Mouse (Mus musculus): ENCODE data around the gene Hspb9.

Hspb9 gene

DNA sequence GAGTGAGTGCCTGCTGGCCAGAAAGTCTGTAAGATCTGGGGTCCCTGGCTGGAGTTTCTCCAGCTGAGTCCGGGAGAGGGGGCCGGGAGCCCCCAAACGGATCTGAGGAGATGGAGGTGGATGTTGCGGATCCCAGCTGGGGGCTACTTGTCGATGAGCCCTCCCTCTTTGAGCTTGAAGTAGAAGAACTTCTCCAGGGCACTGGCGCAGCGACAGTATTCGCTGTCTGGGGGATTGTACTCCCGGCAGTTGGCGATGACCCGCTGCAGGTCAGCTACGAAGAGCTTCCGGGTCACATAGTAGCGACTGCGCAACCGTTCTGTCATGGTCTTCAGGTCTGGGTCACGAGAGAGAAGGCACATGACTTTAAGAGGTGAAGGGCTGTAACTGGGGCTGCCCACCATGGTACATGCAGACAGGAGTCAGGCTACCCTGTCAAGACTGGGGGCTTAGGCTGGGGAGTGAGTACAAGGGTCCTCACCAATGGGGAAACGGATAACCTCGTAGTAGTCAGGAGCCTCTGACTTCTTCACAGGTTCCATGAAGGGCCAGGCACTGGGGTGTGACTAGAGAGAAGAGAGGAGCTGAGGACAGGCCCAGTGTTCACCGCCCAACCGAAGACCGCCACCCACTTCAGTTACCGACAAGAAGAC lies 8.4 kb upstream of the Hspb9 start:
- DNase-seq (ENCODE audit: extremely low read depth, low read depth, low spot score): no peak

- DNase-seq (ENCODE audit: extremely low read depth, low read depth, low spot score): no peak
Observed at GRCm38 (mm10) chr11:100709201-100709810, 4.3 kb upstream of the Hspb9 start.

GRCm38 (mm10) chr11:100710528-100710927 lies 3.1 kb upstream of the Hspb9 start:
- no peak for DNase-seq (ENCODE audit: extremely low read depth, low read depth, low spot score)

- no peak for DNase-seq (ENCODE audit: extremely low read depth, low read depth, low spot score)
Observed at GRCm38 (mm10) chr11:100710977-100711376, 2.7 kb upstream of the Hspb9 start.

GRCm38 (mm10) chr11:100711783-100712615 lies 1.7 kb upstream of the Hspb9 start, which contains the start of gene Kat2a:
Kat2a (minus strand) TSS chr11:100712465.
- DNase-seq (ENCODE audit: extremely low read depth, low read depth, low spot score): no peak

GRCm38 (mm10) chr11:100713174-100713573 lies 476 bp upstream of the Hspb9 start:
- no peak for DNase-seq (ENCODE audit: extremely low read depth, low read depth, low spot score)

DNA sequence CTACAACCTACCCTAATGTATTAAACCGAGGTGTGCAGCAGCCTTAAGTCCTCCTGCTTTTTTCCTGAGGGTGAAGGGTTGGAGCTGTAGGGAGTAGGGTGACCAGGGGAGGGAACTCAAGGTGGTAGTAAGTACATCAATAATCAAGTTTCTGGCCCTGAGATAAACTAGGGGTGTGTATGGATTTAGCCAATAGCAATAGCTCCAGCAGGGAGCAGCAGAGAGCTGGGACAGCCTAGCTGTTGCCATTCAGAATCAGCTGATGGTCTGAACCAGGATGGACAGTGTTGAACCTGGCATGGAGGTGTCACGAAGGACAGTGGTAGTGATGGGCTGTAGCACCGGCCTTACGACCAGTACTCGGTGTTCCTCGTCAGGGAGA lies 875 bp downstream of the Hspb9 start:
- DNase-seq (ENCODE audit: extremely low read depth, low read depth, low spot score): no peak

DNA sequence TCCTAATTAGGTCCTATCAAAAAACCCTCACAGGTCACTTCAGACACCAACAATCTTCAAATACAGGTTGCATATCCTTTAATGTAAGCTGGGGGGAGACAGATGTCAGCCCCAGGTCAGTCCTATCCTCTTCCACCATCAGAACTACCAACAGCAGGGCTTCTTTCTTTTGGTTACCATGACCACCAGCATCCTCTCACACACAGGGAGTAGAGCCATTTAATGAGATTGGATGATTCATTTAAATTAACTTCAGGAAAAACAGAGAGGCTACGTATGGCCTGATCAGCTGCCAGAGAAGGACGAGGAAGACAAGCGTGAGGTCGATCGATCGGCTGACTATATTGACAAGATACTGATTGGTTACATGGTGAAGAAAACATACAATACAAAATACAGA lies 1.3 kb downstream of the Hspb9 start:
- no peak for DNase-seq (ENCODE audit: extremely low read depth, low read depth, low spot score)

DNA sequence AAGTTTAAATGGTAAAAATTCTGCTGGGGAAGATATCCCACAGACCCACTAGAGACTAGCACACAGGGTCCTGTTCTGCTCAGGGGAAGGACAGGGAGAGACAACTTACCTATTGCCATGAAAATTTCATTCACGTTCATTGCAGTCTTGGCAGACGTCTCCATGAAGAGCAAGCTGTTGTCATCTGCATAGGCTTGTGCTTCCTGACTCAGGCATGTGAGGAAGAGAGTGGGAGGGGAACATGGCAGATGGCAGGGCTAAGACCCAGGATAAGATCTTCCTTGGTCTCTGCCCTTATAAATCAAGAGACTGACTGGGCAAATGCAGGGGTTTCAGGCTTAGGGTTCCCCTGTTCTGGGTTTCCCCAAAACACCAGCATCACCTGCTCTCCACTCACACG lies 3.0 kb downstream of the Hspb9 start:
- DNase-seq (ENCODE audit: extremely low read depth, low read depth, low spot score): no peak

DNA sequence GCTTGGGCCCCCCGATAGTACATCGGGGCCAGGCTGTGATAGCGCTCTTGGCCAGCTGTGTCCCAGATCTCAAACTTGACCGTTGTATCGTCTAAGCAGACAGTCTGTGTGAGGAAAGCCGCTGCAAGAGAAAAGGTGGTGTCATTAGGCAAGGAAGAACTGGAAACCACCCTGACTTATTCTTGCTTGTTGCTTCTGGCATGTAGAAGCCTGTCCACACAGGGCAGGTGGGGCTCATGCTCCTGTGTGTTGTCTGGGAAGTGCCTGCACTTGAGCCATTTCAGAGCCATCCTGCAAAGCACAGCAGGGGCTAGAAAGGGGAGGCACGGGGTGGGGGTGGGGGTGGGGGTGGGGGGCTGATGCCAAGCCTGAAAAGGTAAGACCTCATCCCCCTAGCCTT lies 4.8 kb downstream of the Hspb9 start:
- DNase-seq (ENCODE audit: extremely low read depth, low read depth, low spot score): no peak

DNA sequence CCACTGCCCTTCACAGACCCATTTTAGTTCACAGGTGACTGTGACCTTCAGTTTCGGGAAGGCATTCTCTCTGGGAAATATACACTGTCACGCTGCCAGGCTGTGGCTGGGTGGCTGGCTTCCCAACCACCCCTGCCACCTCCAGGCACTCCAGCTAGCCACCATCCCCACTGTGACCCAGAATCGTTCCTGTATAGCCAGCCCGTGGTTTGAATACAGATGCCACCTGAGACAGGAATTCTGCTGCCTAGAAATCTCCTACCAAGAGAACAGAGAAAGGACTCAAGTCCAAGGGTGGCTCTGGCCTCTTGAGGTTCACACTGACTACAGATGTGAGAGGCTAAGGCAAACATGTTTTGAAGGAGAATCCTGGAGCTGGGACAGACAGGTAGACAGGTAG lies 5.2 kb downstream of the Hspb9 start:
- DNase-seq (ENCODE audit: extremely low read depth, low read depth, low spot score): no peak

- no peak for DNase-seq (ENCODE audit: extremely low read depth, low read depth, low spot score)
Observed at GRCm38 (mm10) chr11:100719312-100719711, 5.7 kb downstream of the Hspb9 start.

DNA sequence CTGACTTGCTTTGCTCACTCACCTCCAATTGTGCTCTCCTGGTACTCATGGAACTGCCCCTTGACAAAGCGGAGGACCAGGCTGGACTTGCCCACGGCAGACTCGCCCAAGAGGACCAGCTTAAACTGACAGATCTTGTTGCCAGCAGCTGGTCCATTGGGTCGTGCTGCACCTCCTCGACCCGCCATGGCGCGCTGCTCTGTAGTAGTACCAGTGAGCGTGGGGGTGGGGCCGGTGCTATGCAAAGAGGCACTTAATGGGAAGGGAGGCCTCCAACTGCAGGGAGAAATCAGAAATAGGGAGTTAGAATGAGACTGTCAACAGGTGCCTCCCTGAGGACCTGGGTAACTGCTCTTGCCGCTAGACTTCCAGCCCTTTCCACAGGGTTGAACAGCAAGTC lies 6.2 kb downstream of the Hspb9 start:
- no peak for DNase-seq (ENCODE audit: extremely low read depth, low read depth, low spot score)

DNA sequence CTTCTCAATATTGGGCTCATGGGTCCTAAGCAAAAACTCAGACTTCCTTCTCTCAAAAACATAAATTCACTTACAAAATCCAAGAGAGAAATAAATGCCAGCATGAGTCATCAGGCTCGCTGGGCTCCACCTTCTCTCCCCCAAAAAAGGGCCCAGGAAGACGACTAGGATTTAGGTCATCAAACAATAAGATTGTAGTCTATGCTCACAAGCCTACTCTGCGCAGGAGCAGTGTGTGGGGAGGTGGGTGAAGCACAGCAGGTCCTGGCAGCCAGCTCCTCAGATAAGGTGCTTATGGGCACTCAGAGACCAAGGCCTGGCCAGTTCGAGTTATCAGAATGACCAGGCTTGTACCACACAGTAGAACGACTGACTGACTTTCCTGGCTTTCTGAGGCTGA lies 6.7 kb downstream of the Hspb9 start:
- DNase-seq (ENCODE audit: extremely low read depth, low read depth, low spot score): no peak

GRCm38 (mm10) chr11:100721254-100721653 lies 7.6 kb downstream of the Hspb9 start:
- no peak for DNase-seq (ENCODE audit: extremely low read depth, low read depth, low spot score)

- no peak for DNase-seq (ENCODE audit: extremely low read depth, low read depth, low spot score)
Observed at GRCm38 (mm10) chr11:100721776-100722492, 8.3 kb downstream of the Hspb9 start.

DNA sequence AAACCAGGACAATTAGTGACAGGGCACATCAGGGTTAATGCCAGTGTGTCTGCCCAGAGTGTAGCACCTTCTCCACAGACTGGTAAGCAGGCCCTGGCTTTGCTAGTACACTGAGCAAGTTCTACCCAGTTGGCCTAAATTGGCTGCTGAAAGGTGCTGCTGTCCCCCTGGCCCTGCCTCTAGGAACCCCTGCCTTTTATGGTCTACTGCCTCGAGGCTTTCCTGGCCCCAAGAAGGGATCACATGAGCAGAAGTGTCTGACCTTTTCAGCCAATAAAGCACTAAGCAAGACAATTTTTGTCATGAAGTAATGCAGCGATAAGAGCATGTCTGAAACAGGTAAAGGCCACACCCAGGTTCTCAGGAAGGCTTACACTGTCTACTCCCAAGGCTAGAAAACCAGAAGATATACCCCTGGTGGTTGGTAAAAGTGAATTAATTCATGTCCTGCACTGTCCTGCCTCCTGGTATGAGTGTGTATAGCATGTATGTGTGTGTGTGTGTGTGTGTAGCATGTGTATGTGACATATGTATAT lies 8.9 kb downstream of the Hspb9 start:
- DNase-seq (ENCODE audit: extremely low read depth, low read depth, low spot score): no peak

- no peak for DNase-seq (ENCODE audit: extremely low read depth, low read depth, low spot score)
Observed at GRCm38 (mm10) chr11:100724919-100725512, 11.4 kb downstream of the Hspb9 start.

DNA sequence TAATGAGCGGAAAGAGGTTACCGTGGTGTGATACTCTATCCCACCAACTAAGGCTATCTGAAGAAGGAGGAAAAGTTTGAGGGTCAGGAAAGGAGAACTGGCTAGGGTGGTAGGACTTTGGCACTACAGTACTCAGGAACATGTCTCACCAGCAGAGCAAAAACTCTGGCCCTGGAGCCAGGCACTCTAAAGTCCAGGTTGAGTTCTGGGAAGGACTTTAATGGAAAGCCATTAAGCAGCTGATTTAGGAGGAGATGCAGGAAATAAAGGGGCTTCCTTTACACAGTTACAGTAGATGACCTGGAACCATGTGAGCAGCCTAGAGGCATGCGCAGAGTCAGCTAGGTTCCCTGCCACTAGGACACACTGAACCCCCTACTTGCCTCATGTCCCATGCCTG lies 13.6 kb downstream of the Hspb9 start:
- no peak for DNase-seq (ENCODE audit: extremely low read depth, low read depth, low spot score)

GRCm38 (mm10) chr11:100728601-100729000 lies 15.0 kb downstream of the Hspb9 start:
- DNase-seq (ENCODE audit: extremely low read depth, low read depth, low spot score): no peak

- no peak for DNase-seq (ENCODE audit: extremely low read depth, low read depth, low spot score)
Observed at GRCm38 (mm10) chr11:100729976-100730375, 16.3 kb downstream of the Hspb9 start.
